Mouse (Mus musculus) embryonic fibroblast, embryonic 13.5 days (primary cell): ENCODE results near the gene Caly. TPM values are rescaled to one million over a fixed set of nuclear protein-coding genes. Genes with fewer than 3 reads are reported as not detected.

Source experiments
- H3K27ac ChIP-seq: 2 replicates; pipeline ENCODE4 v1.5.1; 2012; ENCODE audit warnings: low read length, control low read depth, inconsistent platforms; ENCODE audit not compliant: insufficient read depth
- H3K4me1 ChIP-seq: 2 replicates; pipeline ENCODE4 v1.6.1; 2011; ENCODE audit warnings: low read length; ENCODE audit not compliant: control insufficient read depth, insufficient read depth
- H3K4me3 ChIP-seq: 2 replicates; pipeline ENCODE4 v1.5.1; 2011; ENCODE audit warnings: mild to moderate bottlenecking, control low read depth, low read length; ENCODE audit not compliant: insufficient read depth
- CTCF ChIP-seq: IDR thresholded peaks from 2 replicates; pipeline ENCODE4 v1.5.1; 2011; ENCODE audit warnings: mild to moderate bottlenecking, control low read depth, low read length, moderate library complexity, borderline replicate concordance; ENCODE audit not compliant: insufficient read depth
- POLR2A ChIP-seq: IDR thresholded peaks from 2 replicates; pipeline ENCODE4 v1.6.1; 2011; ENCODE audit warnings: low read depth, mild to moderate bottlenecking, control low read depth, low read length, moderate library complexity
- polyA plus RNA-seq: library from polyadenylated mRNA; stranded (reverse); fragments of >200 nt; gene quantifications from 2 replicates; pipeline ENCODE4 v1.2.4, GENCODE M21; 2011; ENCODE audit warnings: low read depth; ENCODE audit not compliant: missing spikeins, insufficient read length

Gene Caly
- polyA plus RNA-seq, 1 experiment: not detected

GRCm38 (mm10) chr7:140116329-140117054 is 34.1 kb upstream of the Caly start, which contains the start of gene Echs1:
TSS of gene Echs1 (minus strand) at chr7:140116476.
- H3K4me1 ChIP-seq: no peaks in the 10 kb centered on the region
- H3K27ac ChIP-seq: peak within 1 kb of the TSS; percentile 94
- peak; percentile 89 for TF ChIP-seq POLR2A
- TF ChIP-seq CTCF: no peak
- peak within 1 kb of the TSS; percentile 80 for H3K4me3 ChIP-seq

DNA sequence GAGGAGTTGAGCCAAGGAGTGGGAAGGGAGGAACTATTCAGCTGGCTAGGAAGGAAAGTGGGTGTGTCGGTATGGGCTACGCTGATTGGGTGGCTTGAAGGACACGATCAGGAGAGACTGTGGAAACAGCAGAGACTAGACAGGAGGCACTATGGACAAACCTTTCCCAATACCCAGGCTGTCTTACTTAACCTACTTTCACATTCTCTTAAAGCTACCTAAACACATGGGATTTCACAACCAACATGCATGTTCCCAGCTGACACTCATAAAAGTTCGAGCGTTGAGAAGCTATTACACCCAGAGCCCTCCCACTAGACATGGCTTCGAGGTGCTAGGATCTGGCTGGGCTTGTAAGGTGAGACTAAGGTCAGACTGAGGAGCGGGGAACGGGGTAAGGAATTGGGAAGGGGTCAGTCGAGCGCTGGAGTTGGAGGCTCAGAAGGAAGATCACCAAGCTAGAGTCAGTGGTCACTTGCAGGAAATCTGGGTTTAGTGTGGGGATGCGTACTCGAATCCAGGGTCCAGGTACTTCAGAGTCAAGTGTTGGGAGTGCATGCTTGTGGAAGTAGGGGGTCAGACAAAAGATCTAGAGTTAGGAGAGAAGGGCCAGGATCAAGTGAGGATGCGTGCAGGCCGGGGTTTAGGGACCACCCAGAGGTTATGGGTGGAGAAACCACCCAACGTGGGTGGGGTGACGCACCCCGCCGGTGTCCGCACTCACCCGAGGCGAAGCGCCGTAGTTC is 33.4 kb upstream of the Caly start, which contains the start of gene Paox:
Gene Paox (plus strand): TSS at position 217 of the 746 bp plus-strand sequence.
- Histone ChIP-seq H3K4me1 (no peaks in the 10 kb centered on the region; the same call in 1 of the 2 replicates), H3K27ac (peak within 1 kb of the TSS; percentile 94), H3K4me3 (peak within 1 kb of the TSS; percentile 80)
- TF ChIP-seq POLR2A (peak; percentile 58), CTCF (no peak)

DNA sequence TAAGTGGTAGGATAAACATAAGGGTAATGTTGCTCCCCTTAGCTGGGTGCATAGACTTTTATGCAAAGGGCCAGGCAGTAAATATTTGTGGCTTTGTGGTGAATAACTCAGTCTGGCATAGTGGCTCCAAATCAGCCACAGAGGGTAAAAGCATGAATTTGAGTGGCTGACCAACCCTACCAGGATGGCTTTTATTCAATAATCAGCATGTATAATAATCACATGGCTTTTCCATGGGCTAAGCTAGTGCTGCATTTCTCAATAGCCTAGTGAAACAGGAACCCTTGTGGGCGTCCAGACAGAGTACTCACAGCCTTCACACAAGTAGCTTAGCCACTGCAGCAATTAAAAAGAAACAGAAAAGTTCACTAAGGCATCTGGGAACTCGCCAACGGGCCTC is 29.6 kb upstream of the Caly start:
- H3K27ac ChIP-seq: peak overlapping the region; percentile 4; the same call in 1 of the 2 replicates
- no peaks in the 10 kb centered on the region; the same call in 1 of the 2 replicates for H3K4me1 ChIP-seq
- no peak for TF ChIP-seq POLR2A
- no peak for TF ChIP-seq CTCF
- H3K4me3 ChIP-seq: no peak overlapping the region

- Histone ChIP-seq H3K27ac (no peak overlapping the region), H3K4me1 (no peaks in the 10 kb centered on the region), H3K4me3 (no peak overlapping the region)
- TF ChIP-seq CTCF: no peak
- no peak for TF ChIP-seq POLR2A
Observed at GRCm38 (mm10) chr7:140104009-140104408, 21.7 kb upstream of the Caly start.

GRCm38 (mm10) chr7:140101993-140102860 is 19.9 kb upstream of the Caly start, which contains the start of gene Fuom:
TSS of gene Fuom (minus strand) at chr7:140102441.
- Histone ChIP-seq H3K4me1 (no peaks in the 10 kb centered on the region), H3K4me3 (peak within 1 kb of the TSS; percentile 38), H3K27ac (no peak within 1 kb of the TSS)
- peak; percentile 65 for TF ChIP-seq POLR2A
- no peak for TF ChIP-seq CTCF

GRCm38 (mm10) chr7:140101498-140101897 is 19.1 kb upstream of the Caly start:
- Histone ChIP-seq H3K27ac (no peak overlapping the region), H3K4me1 (no peaks in the 10 kb centered on the region), H3K4me3 (no peak overlapping the region)
- no peak for TF ChIP-seq POLR2A

DNA sequence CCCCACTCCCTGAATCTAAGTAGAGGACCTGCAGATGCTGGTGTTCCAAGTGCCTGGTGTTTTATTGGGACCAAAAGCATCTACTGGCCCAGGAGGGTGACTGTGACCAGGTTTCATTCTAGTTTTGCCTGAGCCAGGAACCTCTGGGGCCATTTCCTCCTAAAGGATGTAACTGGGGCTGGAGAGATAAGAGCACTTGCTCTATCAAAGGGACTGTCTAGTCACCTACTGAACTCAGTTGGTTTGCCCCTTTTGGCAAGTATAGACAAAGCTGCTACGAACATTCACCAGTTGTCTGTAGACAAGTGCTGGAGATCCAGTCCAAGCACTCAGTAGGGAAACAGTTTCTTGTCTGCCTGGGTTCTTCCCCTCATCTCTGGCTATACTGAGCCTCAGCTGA is 16.1 kb upstream of the Caly start:
- TF ChIP-seq CTCF: no peak
- TF ChIP-seq POLR2A: no peak
- H3K4me1 ChIP-seq: no peaks in the 10 kb centered on the region
- no peak overlapping the region for H3K4me3 ChIP-seq
- no peak overlapping the region for H3K27ac ChIP-seq

- Histone ChIP-seq H3K4me1 (no peaks in the 10 kb centered on the region), H3K27ac (no peak overlapping the region), H3K4me3 (no peak overlapping the region)
- TF ChIP-seq CTCF: no peak
- no peak for TF ChIP-seq POLR2A
Observed at GRCm38 (mm10) chr7:140096055-140096454, 13.7 kb upstream of the Caly start.

DNA sequence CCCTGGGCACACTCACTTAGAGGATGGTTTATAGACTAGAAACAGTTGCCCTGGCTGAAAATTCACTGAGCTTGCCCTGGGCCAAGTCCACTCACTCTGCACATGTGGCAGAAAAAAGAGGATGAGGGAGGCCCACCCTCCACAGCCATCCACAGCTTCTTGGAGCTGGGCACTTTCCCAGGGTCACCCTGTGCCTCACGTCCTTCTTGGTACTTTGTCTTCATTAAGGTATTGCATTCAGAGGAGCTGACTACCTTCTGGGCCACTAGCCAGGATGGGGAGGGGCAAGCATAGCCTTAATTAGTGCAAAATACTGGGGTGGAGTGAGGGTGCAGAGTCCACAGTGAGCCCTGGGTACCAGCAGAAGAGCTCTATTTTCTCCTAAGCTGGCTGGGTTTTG is 13.2 kb upstream of the Caly start:
- H3K4me3 ChIP-seq: no peak overlapping the region
- H3K4me1 ChIP-seq: no peaks in the 10 kb centered on the region
- no peak overlapping the region for H3K27ac ChIP-seq
- TF ChIP-seq CTCF (no peak), POLR2A (no peak)

GRCm38 (mm10) chr7:140094954-140095353 is 12.6 kb upstream of the Caly start:
- Histone ChIP-seq H3K27ac (no peak overlapping the region), H3K4me1 (no peaks in the 10 kb centered on the region), H3K4me3 (no peak overlapping the region)
- TF ChIP-seq POLR2A: no peak
- TF ChIP-seq CTCF: no peak
